Mouse (Mus musculus): ENCODE measurements around the gene A430033K04Rik.

DNA sequence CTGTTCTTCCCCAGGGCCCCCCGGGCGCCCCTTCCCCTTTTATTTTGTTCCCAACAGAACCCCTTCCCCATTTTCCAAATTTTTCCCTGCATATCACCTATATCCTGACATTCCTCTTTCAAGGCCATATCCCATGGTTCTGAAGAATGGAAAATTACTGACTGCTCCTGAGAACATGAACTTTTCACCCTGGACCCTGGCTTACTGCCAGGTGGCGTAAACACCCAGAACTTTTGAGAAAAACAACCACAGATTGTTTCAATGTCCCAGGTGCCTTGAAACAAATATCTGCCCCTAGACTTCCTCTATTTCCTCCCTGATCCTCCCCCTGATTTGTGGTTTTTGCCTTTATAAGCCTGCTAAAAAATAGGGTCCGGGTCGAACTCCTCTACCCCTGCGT is 35.3 kb upstream of the A430033K04Rik start:
- TF ChIP-seq CTCF (IDR thresholded peaks at IDR 0.05; ENCODE audit: low read depth) (no peak), EP300 (IDR thresholded peaks at IDR 0.05; ENCODE audit: low read depth) (no peak)
